Mouse (Mus musculus) testis, adult 2 months (tissue): ENCODE results near the gene Pde2a. TPM values are rescaled to one million over a fixed set of nuclear protein-coding genes. Genes with fewer than 3 reads are reported as not detected.

ENCODE experiments used
- H3K27ac ChIP-seq: fragments of 200-500 bp; 2 replicates; pipeline ENCODE4 v1.5.1; 2012; ENCODE audit warnings: low read depth, low read length; ENCODE audit not compliant: control insufficient read depth, insufficient read depth
- H3K27me3 ChIP-seq: fragments of 200-500 bp; 2 replicates; pipeline ENCODE4 v1.6.1; 2012; ENCODE audit warnings: mild to moderate bottlenecking, low read length, moderate library complexity; ENCODE audit not compliant: control insufficient read depth, insufficient read depth
- H3K36me3 ChIP-seq: fragments of 200-500 bp; 2 replicates; pipeline ENCODE4 v1.6.1; 2012; ENCODE audit warnings: mild to moderate bottlenecking, low read length; ENCODE audit not compliant: control insufficient read depth, insufficient read depth
- H3K4me1 ChIP-seq: fragments of 200-500 bp; 2 replicates; pipeline ENCODE4 v1.6.1; 2012; ENCODE audit warnings: low read length; ENCODE audit not compliant: control insufficient read depth, insufficient read depth
- H3K4me3 ChIP-seq: fragments of 200-500 bp; 2 replicates; pipeline ENCODE4 v1.5.1; 2012; ENCODE audit warnings: low read depth, mild to moderate bottlenecking, low read length, moderate library complexity, mixed read lengths; ENCODE audit not compliant: control insufficient read depth
- CTCF ChIP-seq: fragments of 200-500 bp; IDR thresholded peaks from 2 replicates; pipeline ENCODE4 v1.5.1; 2012; ENCODE audit warnings: low read depth, mild to moderate bottlenecking, inconsistent platforms, low read length, moderate library complexity; ENCODE audit not compliant: control insufficient read depth, insufficient read depth, insufficient replicate concordance
- POLR2A ChIP-seq: fragments of 200-500 bp; IDR thresholded peaks from 2 replicates; pipeline ENCODE4 v1.6.1; 2012; ENCODE audit warnings: low read depth, mild to moderate bottlenecking, inconsistent platforms, low read length, moderate library complexity; ENCODE audit not compliant: control insufficient read depth
- polyA plus RNA-seq: library from polyadenylated mRNA; depleted of rRNA; stranded (reverse); fragments of >200 nt; gene quantifications from 2 replicates; pipeline ENCODE4 v1.2.3, GENCODE M21; 2012

Pde2a gene
- polyA plus RNA-seq, 1 experiment, result 7.4 TPM

DNA sequence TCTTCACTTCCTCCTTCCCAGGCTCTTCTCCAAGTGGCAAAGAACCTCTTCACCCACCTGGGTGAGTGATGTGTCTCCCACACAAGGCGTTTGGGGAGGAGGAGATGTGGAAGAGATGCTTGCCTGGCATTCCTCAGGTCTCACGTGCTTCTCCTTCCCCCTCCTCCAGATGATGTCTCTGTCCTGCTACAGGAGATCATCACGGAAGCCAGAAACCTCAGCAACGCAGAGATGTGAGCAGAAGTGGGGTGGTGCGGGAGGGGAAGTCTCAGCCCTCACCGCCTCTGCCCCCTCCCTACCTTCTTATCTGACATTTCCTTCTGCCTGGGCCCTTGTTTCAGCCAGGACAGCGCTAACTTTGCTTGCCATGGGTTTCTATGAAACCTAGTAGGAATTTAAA, 82.3 kb downstream of the Pde2a start:
- peaks cover 16% of the 10 kb centered on the region for H3K4me1 ChIP-seq
- H3K27ac ChIP-seq, result no peak overlapping the region
- no peaks in the 10 kb centered on the region for H3K27me3 ChIP-seq
- no peaks in the 10 kb centered on the region for H3K36me3 ChIP-seq
- H3K4me3 ChIP-seq, result no peak overlapping the region
- TF ChIP-seq CTCF, result no peak
- TF ChIP-seq POLR2A, result no peak

DNA sequence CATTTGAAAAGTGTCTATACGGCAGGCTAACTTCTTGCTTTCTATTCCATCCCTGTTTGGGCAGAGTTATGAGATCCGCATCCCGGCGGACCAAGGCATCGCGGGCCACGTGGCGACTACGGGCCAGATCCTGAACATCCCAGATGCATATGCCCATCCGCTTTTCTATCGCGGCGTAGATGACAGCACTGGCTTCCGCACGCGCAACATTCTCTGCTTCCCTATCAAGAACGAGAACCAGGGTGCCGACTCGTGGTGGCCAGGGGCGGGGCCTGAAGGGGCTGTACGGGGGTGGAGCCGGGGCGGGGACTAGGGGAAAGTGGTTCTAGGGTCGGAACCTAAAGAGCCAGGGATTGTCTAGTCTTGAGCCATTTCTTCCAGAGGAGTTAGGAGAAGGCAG, 83.0 kb downstream of the Pde2a start:
- Histone ChIP-seq H3K27me3 (no peaks in the 10 kb centered on the region), H3K4me3 (no peak overlapping the region), H3K36me3 (no peaks in the 10 kb centered on the region), H3K4me1 (peaks cover 16% of the 10 kb centered on the region), H3K27ac (no peak overlapping the region)
- TF ChIP-seq POLR2A, result no peak
- no peak for TF ChIP-seq CTCF

DNA sequence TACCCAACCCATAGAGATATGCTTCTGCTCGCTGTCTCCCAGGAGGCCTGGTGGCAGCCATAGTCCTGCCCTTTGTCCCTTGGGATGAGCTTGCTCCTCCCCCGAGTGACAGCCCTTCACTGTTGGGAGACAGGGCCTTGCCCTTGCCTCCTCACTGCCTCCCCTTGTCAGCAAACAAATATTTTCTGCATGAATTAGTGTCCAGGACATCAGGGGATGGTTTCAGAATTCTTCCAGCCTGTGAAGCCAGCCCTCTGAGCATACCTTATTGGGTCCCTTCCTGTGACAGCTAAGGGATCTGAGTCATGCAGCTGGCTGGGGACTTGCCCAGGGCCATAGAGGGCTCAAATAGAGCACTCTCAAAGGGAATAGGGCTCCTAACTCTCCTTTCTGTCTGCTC, 87.7 kb downstream of the Pde2a start:
- TF ChIP-seq CTCF (no peak), POLR2A (no peak)
- Histone ChIP-seq H3K27ac (no peak overlapping the region), H3K27me3 (no peaks in the 10 kb centered on the region), H3K4me1 (peaks cover 5% of the 10 kb centered on the region), H3K36me3 (no peaks in the 10 kb centered on the region), H3K4me3 (no peak overlapping the region)

DNA sequence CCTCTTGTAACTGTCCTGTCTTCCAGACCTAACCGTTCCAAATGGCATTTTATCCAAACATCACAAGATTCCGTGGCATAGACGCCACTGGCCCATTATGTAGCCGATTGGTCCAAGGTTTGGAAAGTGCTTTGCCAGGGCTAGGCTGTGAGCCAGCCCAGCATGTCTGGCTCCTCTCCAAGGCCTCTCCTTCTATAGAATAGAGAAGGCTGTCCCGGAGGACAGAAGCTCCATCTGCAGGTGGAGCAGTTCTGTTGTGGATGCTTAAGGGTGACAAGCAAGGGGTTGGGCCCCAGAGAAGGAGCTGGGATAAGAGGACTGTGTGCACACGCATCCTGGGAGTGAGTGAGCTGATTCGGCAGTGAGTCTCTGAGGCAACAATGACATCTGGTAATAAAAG, 92.2 kb downstream of the Pde2a start:
- no peak for TF ChIP-seq POLR2A
- TF ChIP-seq CTCF, result no peak
- no peak overlapping the region for H3K27ac ChIP-seq
- no peak overlapping the region for H3K4me3 ChIP-seq
- H3K36me3 ChIP-seq, result no peaks in the 10 kb centered on the region
- H3K27me3 ChIP-seq, result no peaks in the 10 kb centered on the region
- H3K4me1 ChIP-seq, result peaks cover 6% of the 10 kb centered on the region

DNA sequence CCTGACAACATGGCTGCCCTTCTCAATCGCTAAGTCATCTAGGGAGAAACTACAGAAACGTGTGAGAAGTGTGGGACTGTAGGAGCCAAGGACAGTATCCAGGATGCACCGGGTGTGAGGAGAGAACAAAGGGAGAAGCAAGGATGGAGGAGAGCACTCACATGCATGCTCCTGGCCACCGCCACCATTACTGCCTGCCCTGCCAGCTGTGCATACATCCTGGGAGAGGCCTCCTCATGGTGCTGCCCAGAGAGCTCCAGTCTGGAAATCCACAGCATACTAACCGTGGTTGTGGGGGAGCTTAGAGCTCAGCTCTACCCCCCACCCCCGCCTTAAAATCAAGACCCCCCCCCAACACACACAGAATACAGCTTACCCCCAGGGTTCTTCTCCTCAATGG, 93.3 kb downstream of the Pde2a start:
- no peaks in the 10 kb centered on the region for H3K36me3 ChIP-seq
- H3K4me3 ChIP-seq, result no peak overlapping the region
- H3K27ac ChIP-seq, result no peak overlapping the region
- TF ChIP-seq POLR2A, result no peak
- no peaks in the 10 kb centered on the region for H3K27me3 ChIP-seq
- peaks cover 6% of the 10 kb centered on the region for H3K4me1 ChIP-seq

DNA sequence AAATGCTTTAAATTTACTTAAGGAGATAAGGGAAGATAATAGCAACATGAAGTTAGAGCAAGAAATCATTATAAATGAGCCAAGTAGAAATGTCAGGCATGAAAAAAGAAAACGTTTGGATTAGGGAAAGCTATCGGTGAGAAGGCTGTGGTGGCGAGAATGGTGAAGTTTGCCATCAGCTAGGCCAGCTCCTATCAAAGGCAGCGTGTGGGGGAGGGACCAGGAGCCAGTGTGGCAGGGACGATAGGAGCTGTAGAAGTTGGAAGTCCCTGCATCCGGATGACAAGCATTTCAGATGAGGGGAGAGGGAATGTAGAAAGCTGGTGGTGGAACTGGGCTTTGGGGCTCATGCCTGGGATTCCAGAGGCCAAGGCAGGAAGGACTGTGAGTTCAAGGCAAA, 93.8 kb downstream of the Pde2a start:
- Histone ChIP-seq H3K4me3 (no peak overlapping the region), H3K27me3 (no peaks in the 10 kb centered on the region), H3K36me3 (no peaks in the 10 kb centered on the region), H3K4me1 (peaks cover 6% of the 10 kb centered on the region), H3K27ac (peak overlapping the region; percentile 46; the same call in 1 of the 2 replicates)
- TF ChIP-seq CTCF (no peak), POLR2A (no peak)

DNA sequence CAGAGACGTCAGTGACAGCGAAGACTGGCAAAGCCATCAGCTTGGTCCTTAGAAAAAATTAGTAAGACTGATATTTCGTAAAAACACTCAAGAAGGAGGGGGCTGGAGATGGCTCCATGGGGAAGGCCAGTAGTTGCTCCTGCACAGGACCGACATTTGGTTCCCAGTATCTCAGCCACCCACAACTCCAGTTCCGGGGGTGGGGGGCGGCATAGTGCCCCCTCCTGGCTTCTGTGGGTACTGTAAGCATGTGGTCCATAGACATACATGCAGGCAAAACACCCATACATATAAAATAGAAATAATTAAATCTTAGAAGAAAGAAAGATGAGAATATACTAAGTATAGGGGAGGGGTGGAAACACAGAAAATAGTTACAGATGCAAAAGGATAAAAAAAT, 95.0 kb downstream of the Pde2a start:
- Histone ChIP-seq H3K27me3 (no peaks in the 10 kb centered on the region), H3K36me3 (no peaks in the 10 kb centered on the region), H3K27ac (no peak overlapping the region), H3K4me1 (peaks cover 6% of the 10 kb centered on the region), H3K4me3 (peak overlapping the region; percentile 60)
- peak; percentile 55; the same call in 1 of the 2 replicates for TF ChIP-seq CTCF
- TF ChIP-seq POLR2A, result no peak

DNA sequence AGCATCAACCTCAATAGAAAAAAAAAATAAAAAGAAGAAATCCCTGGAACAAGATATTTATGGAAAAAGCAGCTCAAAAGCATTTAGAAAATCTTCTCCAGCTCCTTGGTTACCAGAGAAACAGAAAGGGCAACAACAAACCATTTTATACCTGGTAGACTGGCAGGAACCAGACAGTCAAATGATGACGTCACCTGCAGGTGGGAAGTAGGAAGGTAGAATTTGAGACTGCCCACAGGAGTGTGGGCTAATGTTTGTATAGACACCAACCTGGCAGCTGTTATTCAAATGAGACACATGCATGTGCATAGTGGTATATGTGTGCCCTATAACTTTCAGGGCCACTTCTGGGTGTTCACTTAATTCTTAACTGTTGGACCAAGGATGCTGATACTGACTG, 100.2 kb downstream of the Pde2a start:
- no peak overlapping the region for H3K27ac ChIP-seq
- H3K4me3 ChIP-seq, result no peak overlapping the region
- no peak for TF ChIP-seq POLR2A
- TF ChIP-seq CTCF, result no peak
- H3K36me3 ChIP-seq, result no peaks in the 10 kb centered on the region
- peaks cover 8% of the 10 kb centered on the region for H3K4me1 ChIP-seq
- H3K27me3 ChIP-seq, result no peaks in the 10 kb centered on the region
